Mouse (Mus musculus) macrophage (primary cell): ENCODE results near the gene Adat3. TPM values are rescaled to one million over a fixed set of nuclear protein-coding genes. Genes with fewer than 3 reads are reported as not detected.
"Not testable (repeated sequence)": the region's sequence is repeated elsewhere in the genome, so short reads cannot be mapped to it uniquely, and the experiment has no call there.

Experiments used
- H3K27ac ChIP-seq: fragments of 350-480 bp; formaldehyde crosslinking; 2 replicates; pipeline ENCODE4 v1.9.0; 2021
- H3K36me3 ChIP-seq: fragments of 350-480 bp; formaldehyde crosslinking; 2 replicates; pipeline ENCODE4 v1.9.0; 2021; ENCODE audit errors: inconsistent target
- H3K4me3 ChIP-seq: fragments of 350-480 bp; formaldehyde crosslinking; 2 replicates; pipeline ENCODE4 v1.9.0; 2021; ENCODE audit errors: inconsistent target
- H3K79me2 ChIP-seq: fragments of 350-480 bp; formaldehyde crosslinking; 2 replicates; pipeline ENCODE4 v1.9.0; 2021; ENCODE audit errors: inconsistent target
- WGBS: methylation state at CpG from one replicate; pipeline ENCODE4 v1.1.7; 2026; ENCODE audit warnings: inconsistent platforms; ENCODE audit not compliant: missing documents; 5-methylcytosine and 5-hydroxymethylcytosine counted together
- polyA plus RNA-seq: library from polyadenylated mRNA; stranded (reverse); fragments of 250-400 nt; gene quantifications from 3 replicates; pipeline ENCODE4 v1.2.4, GENCODE M21; 2018; ENCODE audit warnings: inconsistent platforms

Gene Adat3
- polyA plus RNA-seq, 1 experiment from 2014 or later, result 0.60 TPM

- WGBS, result 42% methylated on average over 3 of the region's 4 CpGs
- H3K4me3 ChIP-seq, result no peak overlapping the region
- H3K27ac ChIP-seq, result 0 out of 2 replicates have a peak overlapping the region, but pooled peaks have one; percentile 4
- H3K79me2 ChIP-seq, result peaks cover 52% of the 10 kb centered on the region
- peaks cover 24% of the 10 kb centered on the region; the same call in 1 of the 2 replicates for H3K36me3 ChIP-seq
These were observed 15.4 kb upstream of the Adat3 start for GRCm38 (mm10) chr10:80587305-80587657.

GRCm38 (mm10) chr10:80589127-80589878, 13.4 kb upstream of the Adat3 start:
- H3K27ac ChIP-seq, result peak overlapping the region; percentile 38
- WGBS, result 5% methylated on average over 11 of the region's 12 CpGs

GRCm38 (mm10) chr10:80589879-80590854, 12.5 kb upstream of the Adat3 start, which contains the start of gene Abhd17a:
Gene Abhd17a (minus strand): TSS chr10:80590341.
- whole genome bisulfite sequencing, result 2% methylated on average over 67 of the region's 73 CpGs
- peak within 1 kb of the TSS; percentile 38 for H3K27ac ChIP-seq

More at GRCm38 (mm10) chr10:80589127-80589878, 13.4 kb upstream of the Adat3 start:
- Histone ChIP-seq H3K36me3 (peaks cover 18% of the 10 kb centered on the region; the same call in 1 of the 2 replicates), H3K79me2 (peaks cover 52% of the 10 kb centered on the region), H3K4me3 (peak overlapping the region; percentile 85)

GRCm38 (mm10) chr10:80596318-80596717, 6.4 kb upstream of the Adat3 start:
- H3K79me2 ChIP-seq, result no peaks in the 10 kb centered on the region
- 76% methylated on average over 4 of the region's 4 CpGs for WGBS
- H3K36me3 ChIP-seq, result no peaks in the 10 kb centered on the region
- no peak overlapping the region for H3K4me3 ChIP-seq
- no peak overlapping the region for H3K27ac ChIP-seq

More at GRCm38 (mm10) chr10:80589879-80590854, 12.5 kb upstream of the Adat3 start, which contains the start of gene Abhd17a:
- Histone ChIP-seq H3K4me3 (peak within 1 kb of the TSS; percentile 85), H3K36me3 (peaks cover 9% of the 10 kb centered on the region; the same call in 1 of the 2 replicates), H3K79me2 (peaks cover 44% of the 10 kb centered on the region)

- WGBS, result 26% methylated on average over 7 of the region's 7 CpGs
- peak overlapping the region; percentile 85 for H3K27ac ChIP-seq
- peaks cover 11% of the 10 kb centered on the region for H3K36me3 ChIP-seq
- H3K4me3 ChIP-seq, result peak overlapping the region; percentile 78
- peaks cover 52% of the 10 kb centered on the region for H3K79me2 ChIP-seq
These were observed 684 bp downstream of the Adat3 start for GRCm38 (mm10) chr10:80603364-80603763.

GRCm38 (mm10) chr10:80604001-80604509, 1.4 kb downstream of the Adat3 start:
- peaks cover 11% of the 10 kb centered on the region for H3K36me3 ChIP-seq
- peak overlapping the region; percentile 78 for H3K4me3 ChIP-seq
- peaks cover 59% of the 10 kb centered on the region for H3K79me2 ChIP-seq
- H3K27ac ChIP-seq, result peak overlapping the region; percentile 85
- WGBS, result 92% methylated on average over 7 of the region's 7 CpGs

GRCm38 (mm10) chr10:80604988-80605387, 2.3 kb downstream of the Adat3 start:
- Histone ChIP-seq H3K27ac (no peak overlapping the region), H3K79me2 (peaks cover 64% of the 10 kb centered on the region), H3K4me3 (no peak overlapping the region), H3K36me3 (peaks cover 11% of the 10 kb centered on the region)
- WGBS, result 83% methylated on average over 2 of the region's 2 CpGs

- H3K79me2 ChIP-seq, result peaks cover 64% of the 10 kb centered on the region
- H3K36me3 ChIP-seq, result peaks cover 11% of the 10 kb centered on the region
- H3K27ac ChIP-seq, H3K4me3 ChIP-seq: not testable (repeated sequence)
- 100% methylated on average over 1 of the region's 4 CpGs for WGBS
These were observed 3.0 kb downstream of the Adat3 start, which contains the start of gene Gm49322 for GRCm38 (mm10) chr10:80605721-80606120. Gene Gm49322 (plus strand): TSS chr10:80606021.

- peaks cover 64% of the 10 kb centered on the region for H3K79me2 ChIP-seq
- no peak overlapping the region for H3K27ac ChIP-seq
- 83% methylated on average over 23 of the region's 23 CpGs for WGBS
- no peak overlapping the region for H3K4me3 ChIP-seq
- H3K36me3 ChIP-seq, result peaks cover 11% of the 10 kb centered on the region
These were observed 3.6 kb downstream of the Adat3 start for GRCm38 (mm10) chr10:80606306-80606705.

GRCm38 (mm10) chr10:80606737-80607350, 4.2 kb downstream of the Adat3 start:
- H3K36me3 ChIP-seq, result peaks cover 11% of the 10 kb centered on the region
- no peak overlapping the region for H3K4me3 ChIP-seq
- H3K79me2 ChIP-seq, result peaks cover 64% of the 10 kb centered on the region
- WGBS, result 94% methylated on average over 28 of the region's 34 CpGs
- H3K27ac ChIP-seq, result no peak overlapping the region

- H3K27ac ChIP-seq, result no peak overlapping the region
- 98% methylated on average over 3 of the region's 3 CpGs for WGBS
These were observed 5.8 kb downstream of the Adat3 start for GRCm38 (mm10) chr10:80608435-80608834.

GRCm38 (mm10) chr10:80609269-80609924, 6.7 kb downstream of the Adat3 start:
- Histone ChIP-seq H3K36me3 (peaks cover 15% of the 10 kb centered on the region), H3K79me2 (peaks cover 52% of the 10 kb centered on the region), H3K27ac (no peak overlapping the region), H3K4me3 (no peak overlapping the region)
- 91% methylated on average over 9 of the region's 10 CpGs for WGBS

More at GRCm38 (mm10) chr10:80608435-80608834, 5.8 kb downstream of the Adat3 start:
- Histone ChIP-seq H3K79me2 (peaks cover 61% of the 10 kb centered on the region), H3K36me3 (peaks cover 11% of the 10 kb centered on the region), H3K4me3 (no peak overlapping the region)

- H3K27ac ChIP-seq, result peak overlapping the region; percentile 10; the same call in 1 of the 2 replicates
- H3K4me3 ChIP-seq, result no peak overlapping the region
- peaks cover 23% of the 10 kb centered on the region for H3K36me3 ChIP-seq
- peaks cover 43% of the 10 kb centered on the region for H3K79me2 ChIP-seq
- WGBS, result 74% methylated on average over 9 of the region's 9 CpGs
These were observed 7.6 kb downstream of the Adat3 start for GRCm38 (mm10) chr10:80610116-80610785.
